Mouse (Mus musculus) ES-E14 (cell line): ENCODE results near the gene Ddc.

Experiments used
- CHD2 ChIP-seq: IDR thresholded peaks from 2 replicates; pipeline ENCODE4 v1.6.1; 2014; ENCODE audit warnings: mild to moderate bottlenecking, low read depth, low read length, inconsistent platforms
- HCFC1 ChIP-seq: IDR thresholded peaks from 2 replicates; pipeline ENCODE4 v1.6.1; 2012; ENCODE audit warnings: low read length, inconsistent platforms, borderline replicate concordance; ENCODE audit not compliant: insufficient read depth
- ZC3H11A ChIP-seq: IDR thresholded peaks from 2 replicates; pipeline ENCODE4 v1.6.1; 2012; ENCODE audit warnings: low read depth, mild to moderate bottlenecking, inconsistent platforms, low read length, borderline replicate concordance

DNA sequence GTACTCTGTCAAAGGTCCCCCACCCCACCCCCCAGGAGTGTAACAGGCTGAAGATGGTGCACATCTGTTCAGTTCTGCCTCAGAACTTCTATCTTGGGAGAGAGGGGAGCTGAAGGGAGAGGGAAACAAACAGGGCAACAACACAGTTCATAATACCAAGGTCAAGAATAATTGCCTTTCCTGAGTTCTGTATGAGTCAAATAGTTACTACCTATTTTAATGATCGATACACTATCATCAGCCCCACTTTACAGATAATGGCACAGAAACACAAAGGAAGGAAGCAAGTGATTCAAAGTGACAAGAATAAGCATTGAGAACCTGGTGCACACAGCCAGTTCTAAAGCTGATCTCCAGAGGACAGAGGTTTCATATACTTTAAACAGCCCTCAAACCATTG, 40.6 kb upstream of the Ddc start:
- TF ChIP-seq CHD2, result no peak
- no peak for TF ChIP-seq HCFC1
- no peak for TF ChIP-seq ZC3H11A
